Mouse (Mus musculus) thymus, adult 18-20 months (tissue): Measurements from ENCODE around the gene Nelfe.
"Not testable (repeated sequence)": the region's sequence is repeated elsewhere in the genome, so short reads cannot be mapped to it uniquely, and the experiment has no call there.

Source experiments
- DNase-seq, 2 experiments: peaks; one replicate each; pipeline ENCODE4 v3.0.0; 2022; ENCODE audit warnings: mixed read lengths in 2 of 2

The Nelfe gene

GRCm38 (mm10) chr17:34894801-34895530, 44.8 kb downstream of the Nelfe start:
- DNase-seq: peak; percentile 38 to 56

GRCm38 (mm10) chr17:34895724-34896123, 45.5 kb downstream of the Nelfe start:
- DNase-seq: no peak

DNA sequence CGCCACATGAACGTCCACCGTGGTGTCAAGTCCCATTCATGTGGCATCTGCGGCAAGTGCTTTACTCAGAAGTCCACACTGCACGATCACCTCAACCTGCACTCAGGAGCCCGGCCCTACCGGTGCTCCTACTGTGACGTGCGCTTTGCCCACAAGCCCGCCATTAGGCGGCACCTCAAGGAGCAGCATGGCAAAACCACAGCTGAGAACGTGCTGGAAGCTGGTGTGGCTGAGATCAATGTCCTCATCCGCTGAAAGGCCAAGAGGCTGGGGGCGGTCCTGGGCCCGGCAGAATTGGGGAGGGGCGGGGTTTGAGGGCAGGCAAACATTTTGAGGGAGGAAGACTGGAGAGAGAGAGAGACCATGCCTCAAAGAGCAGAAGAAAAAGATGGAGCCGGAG, 46.2 kb downstream of the Nelfe start:
- DNase-seq: no peak

- DNase-seq: no peak
Observed at GRCm38 (mm10) chr17:34897373-34898159, 47.4 kb downstream of the Nelfe start.

- peak; percentile 63 to 68 for DNase-seq
Observed at GRCm38 (mm10) chr17:34898160-34898586, 48.0 kb downstream of the Nelfe start, which contains the start of the genes C2 and Ehmt2. C2 (minus strand) TSS chr17:34898265. Ehmt2 (plus strand) TSS chr17:34898469.

GRCm38 (mm10) chr17:34898706-34899052, 48.5 kb downstream of the Nelfe start:
- no peak for DNase-seq

GRCm38 (mm10) chr17:34899053-34899889, 49.1 kb downstream of the Nelfe start:
- peak; percentile 56 for DNase-seq

- no peak for DNase-seq
Observed at GRCm38 (mm10) chr17:34899890-34900243, 49.7 kb downstream of the Nelfe start.

DNA sequence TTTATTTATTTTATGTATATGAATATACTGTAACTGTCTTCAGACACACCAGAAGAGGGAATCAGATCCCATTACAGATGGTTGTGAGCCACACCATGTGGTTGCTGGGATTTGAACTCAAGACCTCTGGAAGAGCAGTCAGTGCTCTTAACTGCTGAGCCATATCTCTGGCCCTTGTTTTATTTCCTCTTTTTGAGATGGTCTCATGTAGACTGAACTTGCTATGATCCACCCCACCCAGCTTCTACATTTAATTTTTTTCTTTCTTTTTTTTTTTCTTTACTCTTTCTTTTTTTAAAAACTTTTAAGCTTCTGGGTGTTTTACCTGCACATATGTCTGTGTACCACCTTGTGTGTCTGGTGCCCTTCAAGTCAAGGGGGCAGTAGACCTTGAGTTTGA, 50.6 kb downstream of the Nelfe start:
- DNase-seq: not testable (repeated sequence)

- DNase-seq: not testable (repeated sequence)
Observed at GRCm38 (mm10) chr17:34901948-34902347, 51.8 kb downstream of the Nelfe start.

DNA sequence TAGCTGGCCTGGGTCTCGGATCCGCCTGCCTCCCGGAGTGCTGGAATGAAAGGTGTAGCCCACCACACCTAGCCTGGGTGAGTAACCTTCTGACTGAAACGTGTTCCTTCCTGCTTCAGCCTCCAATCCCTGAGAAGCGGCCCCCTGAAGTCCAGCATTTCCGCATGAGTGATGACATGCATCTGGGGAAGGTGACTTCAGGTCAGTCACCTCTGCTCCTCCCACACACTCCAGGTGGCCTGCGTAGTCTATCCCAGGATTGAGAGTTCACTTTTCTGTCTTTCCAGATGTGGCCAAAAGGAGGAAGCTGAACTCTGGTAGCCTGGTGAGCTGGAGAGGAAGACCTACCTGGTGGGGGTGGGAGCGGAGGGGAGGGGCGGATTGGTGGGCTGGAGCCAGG, 52.7 kb downstream of the Nelfe start:
- no peak for DNase-seq
